Mouse (Mus musculus) lung, postnatal 0 days (tissue): ENCODE results near the gene Trak2. TPM values are rescaled to one million over a fixed set of nuclear protein-coding genes. Genes with fewer than 3 reads are reported as not detected.

Experiments
- ATAC-seq: fragments of 200-750 bp; cut with Nextera tagmentation; 2 replicates; pipeline ENCODE4 v1.8.0; 2017; ENCODE audit warnings: moderate library complexity
- DNase-seq: peaks from one replicate; pipeline ENCODE4 v3.0.0-alpha.2; 2016; ENCODE audit warnings: low spot score
- H3K27ac ChIP-seq: fragments of 300-500 bp; sonication (generic); 2 replicates; pipeline ENCODE4 v1.5.1; 2014; ENCODE audit warnings: antibody characterized with exemption, mild to moderate bottlenecking, low read length, mixed read lengths
- H3K27me3 ChIP-seq: fragments of 300-500 bp; sonication (generic); replicated peaks from 2 replicates; pipeline ENCODE4 v1.6.1; 2014; ENCODE audit warnings: low read length, mixed read lengths; ENCODE audit not compliant: insufficient read depth
- H3K36me3 ChIP-seq: fragments of 300-500 bp; sonication (generic); 2 replicates; pipeline ENCODE4 v1.6.1; 2014; ENCODE audit warnings: low read length, mixed read lengths; ENCODE audit not compliant: insufficient read depth
- H3K4me1 ChIP-seq: fragments of 300-500 bp; sonication (generic); 2 replicates; pipeline ENCODE4 v1.6.1; 2014; ENCODE audit warnings: antibody characterized with exemption, low read depth, low read length, mixed read lengths; ENCODE audit not compliant: insufficient read depth
- H3K4me2 ChIP-seq: fragments of 300-500 bp; sonication (generic); replicated peaks from 2 replicates; pipeline ENCODE4 v1.6.1; 2014; ENCODE audit warnings: low read depth, mild to moderate bottlenecking, low read length, moderate library complexity, mixed read lengths
- H3K4me3 ChIP-seq: fragments of 300-500 bp; sonication (generic); 2 replicates; pipeline ENCODE4 v1.5.1; 2014; ENCODE audit warnings: low read depth, low read length
- H3K9ac ChIP-seq: fragments of 300-500 bp; sonication (generic); replicated peaks from 2 replicates; pipeline ENCODE4 v1.6.1; 2014; ENCODE audit warnings: low read depth, mild to moderate bottlenecking
- H3K9me3 ChIP-seq: fragments of 300-500 bp; sonication (generic); 2 replicates; pipeline ENCODE4 v1.6.1; 2016; ENCODE audit warnings: low read length, mixed read lengths
- CTCF ChIP-seq: IDR thresholded peaks from 2 replicates; pipeline ENCODE4 v1.5.1; 2016; ENCODE audit warnings: antibody characterized with exemption, mild to moderate bottlenecking
- EP300 ChIP-seq: IDR thresholded peaks from 2 replicates; pipeline ENCODE4 v1.6.1; 2016; ENCODE audit warnings: antibody characterized with exemption, mild to moderate bottlenecking, control low read depth
- WGBS: fragments of 180-500 bp; shearing (Covaris S2); extraction: QIAGEN DNeasy Blood & Tissue Kit; methylation state at CpG from one replicate; pipeline ENCODE4 v1.1.7; 2014; 5-methylcytosine and 5-hydroxymethylcytosine counted together
- polyA plus RNA-seq: library from polyadenylated mRNA; unstranded; fragments of >200 nt; fragmentation: Nextera tagmentation; extraction: Ambion mirVana; gene quantifications from 2 replicates; pipeline ENCODE4 v1.2.1, GENCODE M21; 2015

Gene Trak2
- polyA plus RNA-seq, 1 experiment from 2014 or later: 10.1 TPM

GRCm38 (mm10) chr1:58955716-58956115 lies 17.5 kb downstream of the Trak2 start:
- H3K9ac ChIP-seq: no peak overlapping the region
- WGBS: 77% methylated on average over 3 of the region's 3 CpGs
- H3K4me1 ChIP-seq: peaks cover 9% of the 10 kb centered on the region; the same call in 1 of the 2 replicates
- no peak overlapping the region for H3K27ac ChIP-seq
- H3K9me3 ChIP-seq: no peaks in the 10 kb centered on the region
- H3K36me3 ChIP-seq: no peaks in the 10 kb centered on the region
- ATAC-seq: no peak
- DNase-seq: no peak
- no peak overlapping the region for H3K4me2 ChIP-seq
- H3K27me3 ChIP-seq: no peaks in the 10 kb centered on the region
- no peak for TF ChIP-seq EP300
- TF ChIP-seq CTCF: no peak
- H3K4me3 ChIP-seq: no peak overlapping the region

- Histone ChIP-seq H3K9me3 (no peaks in the 10 kb centered on the region), H3K9ac (no peak overlapping the region), H3K27ac (no peak overlapping the region), H3K4me2 (no peak overlapping the region), H3K4me1 (peaks cover 12% of the 10 kb centered on the region; the same call in 1 of the 2 replicates), H3K27me3 (no peaks in the 10 kb centered on the region), H3K36me3 (no peaks in the 10 kb centered on the region), H3K4me3 (no peak overlapping the region)
- WGBS: 77% methylated on average over 8 of the region's 8 CpGs
- no peak for TF ChIP-seq EP300
- TF ChIP-seq CTCF: no peak
- ATAC-seq (no peak), DNase-seq (no peak)
Observed at GRCm38 (mm10) chr1:58954578-58955410, 18.4 kb downstream of the Trak2 start.

GRCm38 (mm10) chr1:58953686-58954434 lies 19.4 kb downstream of the Trak2 start:
- Histone ChIP-seq H3K27me3 (no peaks in the 10 kb centered on the region), H3K9me3 (no peaks in the 10 kb centered on the region), H3K4me2 (no peak overlapping the region), H3K4me1 (peaks cover 12% of the 10 kb centered on the region; the same call in 1 of the 2 replicates), H3K27ac (no peak overlapping the region), H3K4me3 (no peak overlapping the region), H3K36me3 (no peaks in the 10 kb centered on the region), H3K9ac (no peak overlapping the region)
- 68% methylated on average over 9 of the region's 9 CpGs for WGBS
- TF ChIP-seq CTCF (no peak), EP300 (no peak)
- ATAC-seq (peak; percentile 20; the same call in 1 of the 2 replicates), DNase-seq (peak; percentile 24)

GRCm38 (mm10) chr1:58952997-58953396 lies 20.2 kb downstream of the Trak2 start:
- DNase-seq (no peak), ATAC-seq (no peak)
- Histone ChIP-seq H3K36me3 (no peaks in the 10 kb centered on the region), H3K4me1 (peaks cover 12% of the 10 kb centered on the region; the same call in 1 of the 2 replicates), H3K4me3 (no peak overlapping the region), H3K9ac (no peak overlapping the region), H3K27me3 (no peaks in the 10 kb centered on the region), H3K27ac (no peak overlapping the region), H3K9me3 (no peaks in the 10 kb centered on the region), H3K4me2 (no peak overlapping the region)
- TF ChIP-seq EP300 (no peak), CTCF (no peak)
- 67% methylated on average over 4 of the region's 4 CpGs for WGBS

GRCm38 (mm10) chr1:58952526-58952925 lies 20.7 kb downstream of the Trak2 start:
- ATAC-seq: no peak
- Histone ChIP-seq H3K9ac (no peak overlapping the region), H3K4me2 (no peak overlapping the region), H3K9me3 (no peaks in the 10 kb centered on the region), H3K27ac (no peak overlapping the region), H3K27me3 (no peaks in the 10 kb centered on the region), H3K4me1 (peaks cover 12% of the 10 kb centered on the region; the same call in 1 of the 2 replicates), H3K36me3 (no peaks in the 10 kb centered on the region), H3K4me3 (no peak overlapping the region)
- no peak for DNase-seq
- WGBS: 89% methylated on average over 5 of the region's 5 CpGs
- TF ChIP-seq CTCF: no peak

- Histone ChIP-seq H3K4me1 (peaks cover 12% of the 10 kb centered on the region; the same call in 1 of the 2 replicates), H3K9ac (no peak overlapping the region), H3K9me3 (no peaks in the 10 kb centered on the region), H3K36me3 (no peaks in the 10 kb centered on the region), H3K4me2 (no peak overlapping the region), H3K27me3 (no peaks in the 10 kb centered on the region), H3K27ac (0 out of 2 replicates have a peak overlapping the region, but pooled peaks have one; percentile 20), H3K4me3 (no peak overlapping the region)
- TF ChIP-seq CTCF (no peak), EP300 (no peak)
- ATAC-seq: no peak
- 73% methylated on average over 4 of the region's 4 CpGs for WGBS
- DNase-seq: no peak
Observed at GRCm38 (mm10) chr1:58951841-58952240, 21.4 kb downstream of the Trak2 start.
